Mouse (Mus musculus) embryo, embryonic 11 days (tissue): ENCODE data around the gene Gm10340.
"Not testable (repeated sequence)": the region's sequence is repeated elsewhere in the genome, so short reads cannot be mapped to it uniquely, and the experiment has no call there.

Source experiments
- DNase-seq: peaks from one replicate; pipeline ENCODE4 v3.0.0-alpha.2; 2015

Gene Gm10340

DNA sequence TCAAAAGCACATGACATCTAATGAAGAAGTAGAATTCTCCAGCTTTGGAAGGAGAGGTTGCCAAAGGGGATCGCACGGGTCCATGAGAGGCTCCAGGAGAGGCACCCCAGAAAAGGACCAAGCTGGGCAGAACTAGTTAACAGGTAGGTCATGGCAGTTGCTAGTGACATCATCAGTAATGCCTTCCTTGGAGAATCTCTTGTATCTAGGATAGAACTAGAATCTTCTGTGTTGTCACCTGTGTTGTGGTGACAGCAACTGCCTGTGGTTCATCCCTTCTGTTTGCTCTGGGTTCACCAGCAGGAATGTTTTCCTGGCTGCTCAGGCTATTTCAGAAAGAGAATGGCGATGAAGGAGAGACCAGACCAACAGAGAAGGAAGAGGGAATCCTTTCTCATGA lies at the start of gene Gm10340:
Gene Gm10340, plus strand, starts transcription at position 301 of the 400 bp plus-strand sequence.
- not testable (repeated sequence) for DNase-seq

- DNase-seq = not testable (repeated sequence)
These were observed 17.7 kb upstream of the Gm10340 start for GRCm38 (mm10) chr14:3116051-3116450.

DNA sequence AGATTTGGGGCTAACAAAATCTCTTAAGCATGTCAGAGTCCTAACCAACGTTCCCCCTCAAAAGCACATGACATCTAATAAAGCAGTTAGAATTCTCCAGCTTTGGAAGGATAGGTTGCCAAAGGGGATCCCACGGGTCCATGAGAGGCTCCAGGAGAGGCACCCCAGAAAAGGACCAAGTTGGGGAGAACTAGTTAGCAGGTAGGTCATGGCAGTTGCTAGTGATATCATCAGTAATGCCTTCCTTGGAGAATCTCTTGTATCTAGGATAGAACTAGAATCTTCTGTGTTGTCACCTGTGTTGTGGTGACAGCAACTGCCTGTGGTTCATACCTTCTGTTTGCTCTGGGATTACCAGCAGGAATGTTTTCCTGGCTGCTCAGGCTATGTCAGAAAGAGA lies 54.2 kb downstream of the Gm10340 start, which contains the start of gene Gm5795:
Gene Gm5795, plus strand, starts transcription at position 301 of the 400 bp plus-strand sequence.
- not testable (repeated sequence) for DNase-seq
